Mouse (Mus musculus) hindbrain, embryonic 16.5 days (tissue): ENCODE data around the gene Sclt1. TPM values are rescaled to one million over a fixed set of nuclear protein-coding genes. Genes with fewer than 3 reads are reported as not detected.

ENCODE experiments used
- ATAC-seq: fragments of 200-750 bp; cut with Nextera tagmentation; 2 replicates; pipeline ENCODE4 v1.8.0; 2017; ENCODE audit warnings: moderate TSS enrichment, moderate library complexity
- H3K27ac ChIP-seq: fragments of 300-500 bp; sonication (generic); 2 replicates; pipeline ENCODE4 v1.5.1; 2014; ENCODE audit warnings: low read depth, mild to moderate bottlenecking, control low read depth, low read length, moderate library complexity
- H3K27me3 ChIP-seq: fragments of 300-500 bp; sonication (generic); replicated peaks from 2 replicates; pipeline ENCODE4 v1.6.1; 2014; ENCODE audit warnings: low read length; ENCODE audit not compliant: control insufficient read depth, insufficient read depth
- H3K36me3 ChIP-seq: fragments of 300-500 bp; sonication (generic); 2 replicates; pipeline ENCODE4 v1.6.1; 2014; ENCODE audit warnings: mild to moderate bottlenecking, low read length, moderate library complexity, mixed read lengths; ENCODE audit not compliant: control insufficient read depth, insufficient read depth
- H3K4me1 ChIP-seq: fragments of 300-500 bp; sonication (generic); 2 replicates; pipeline ENCODE4 v1.6.1; 2014; ENCODE audit warnings: low read depth, low read length; ENCODE audit not compliant: control insufficient read depth, insufficient read depth
- H3K4me2 ChIP-seq: fragments of 300-500 bp; sonication (generic); 2 replicates; pipeline ENCODE4 v1.6.1; 2014; ENCODE audit warnings: mild to moderate bottlenecking, low read length, control low read depth, moderate library complexity
- H3K4me3 ChIP-seq: fragments of 300-500 bp; sonication (generic); 2 replicates; pipeline ENCODE4 v1.5.1; 2014; ENCODE audit warnings: mild to moderate bottlenecking, low read length, control low read depth, moderate library complexity
- H3K9ac ChIP-seq: fragments of 300-500 bp; sonication (generic); 2 replicates; pipeline ENCODE4 v1.6.1; 2014; ENCODE audit warnings: low read depth, mild to moderate bottlenecking, control low read depth, low read length, moderate library complexity
- H3K9me3 ChIP-seq: fragments of 300-500 bp; sonication (generic); 2 replicates; pipeline ENCODE4 v1.6.1; 2014; ENCODE audit warnings: mild to moderate bottlenecking, low read length, moderate library complexity; ENCODE audit not compliant: control insufficient read depth
- WGBS: fragments of 180-500 bp; shearing (Covaris S2); extraction: QIAGEN DNeasy Blood & Tissue Kit; methylation state at CpG from one replicate; pipeline ENCODE4 v1.1.7; 2014; 5-methylcytosine and 5-hydroxymethylcytosine counted together
- polyA plus RNA-seq: library from polyadenylated mRNA; unstranded; fragments of >200 nt; fragmentation: Nextera tagmentation; extraction: Ambion mirVana; gene quantifications from 2 replicates; pipeline ENCODE4 v1.2.1, GENCODE M21; 2015

Gene Sclt1
- polyA plus RNA-seq, 1 experiment from 2014 or later, result 16.3 TPM

GRCm38 (mm10) chr3:41601226-41602020 is 140.9 kb downstream of the Sclt1 start:
- peaks cover 12% of the 10 kb centered on the region for H3K4me1 ChIP-seq
- H3K9ac ChIP-seq, result no peak overlapping the region
- no peak overlapping the region for H3K27ac ChIP-seq
- no peaks in the 10 kb centered on the region for H3K9me3 ChIP-seq
- 76% methylated on average over 9 of the region's 9 CpGs for WGBS
- H3K27me3 ChIP-seq, result no peaks in the 10 kb centered on the region
- H3K4me3 ChIP-seq, result no peak overlapping the region
- no peak overlapping the region for H3K4me2 ChIP-seq
- ATAC-seq, result no peak
- H3K36me3 ChIP-seq, result peaks cover 10% of the 10 kb centered on the region

GRCm38 (mm10) chr3:41599806-41600589 is 142.3 kb downstream of the Sclt1 start:
- H3K36me3 ChIP-seq, result peaks cover 10% of the 10 kb centered on the region
- no peaks in the 10 kb centered on the region for H3K27me3 ChIP-seq
- no peaks in the 10 kb centered on the region for H3K9me3 ChIP-seq
- no peak overlapping the region for H3K9ac ChIP-seq
- H3K4me2 ChIP-seq, result no peak overlapping the region
- peak; percentile 53; the same call in 1 of the 2 replicates for ATAC-seq
- WGBS, result 73% methylated on average over 14 of the region's 14 CpGs
- peaks cover 12% of the 10 kb centered on the region for H3K4me1 ChIP-seq
- H3K27ac ChIP-seq, result no peak overlapping the region
- no peak overlapping the region for H3K4me3 ChIP-seq

DNA sequence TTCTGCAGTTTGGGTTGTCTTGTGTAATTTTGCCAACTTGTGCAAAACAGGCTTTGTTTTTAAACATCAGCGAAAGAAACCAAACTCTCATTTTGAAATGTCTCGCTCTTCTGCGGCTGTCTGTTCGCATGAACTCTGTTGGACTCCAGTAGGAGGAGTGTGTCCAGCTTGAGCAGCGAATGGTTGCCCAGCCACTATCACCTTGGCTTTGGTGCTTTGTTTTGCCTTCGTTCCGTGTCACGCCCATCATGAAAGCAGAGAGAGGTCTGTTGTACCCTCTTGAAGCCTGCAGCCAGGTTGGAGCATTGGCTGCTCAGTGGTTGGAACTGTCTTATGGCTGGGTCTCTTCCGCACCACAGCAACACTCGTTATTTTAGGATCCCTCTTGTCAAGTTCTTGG is 143.1 kb downstream of the Sclt1 start:
- Histone ChIP-seq H3K27me3 (no peaks in the 10 kb centered on the region), H3K27ac (no peak overlapping the region), H3K9me3 (no peaks in the 10 kb centered on the region), H3K36me3 (peaks cover 6% of the 10 kb centered on the region), H3K4me2 (no peak overlapping the region), H3K4me3 (no peak overlapping the region), H3K9ac (no peak overlapping the region), H3K4me1 (peaks cover 12% of the 10 kb centered on the region)
- ATAC-seq, result no peak
- 92% methylated on average over 10 of the region's 10 CpGs for WGBS

- no peaks in the 10 kb centered on the region for H3K9me3 ChIP-seq
- H3K9ac ChIP-seq, result no peak overlapping the region
- no peak overlapping the region for H3K4me2 ChIP-seq
- WGBS, result 65% methylated on average over 9 of the region's 9 CpGs
- H3K36me3 ChIP-seq, result peaks cover 6% of the 10 kb centered on the region
- no peak overlapping the region for H3K4me3 ChIP-seq
- H3K4me1 ChIP-seq, result peaks cover 8% of the 10 kb centered on the region
- H3K27ac ChIP-seq, result no peak overlapping the region
- H3K27me3 ChIP-seq, result no peaks in the 10 kb centered on the region
- ATAC-seq, result no peak
Measured at GRCm38 (mm10) chr3:41598412-41598811, 143.9 kb downstream of the Sclt1 start.

GRCm38 (mm10) chr3:41597036-41597435 is 145.3 kb downstream of the Sclt1 start:
- H3K36me3 ChIP-seq, result peaks cover 6% of the 10 kb centered on the region
- 94% methylated on average over 8 of the region's 8 CpGs for WGBS
- no peak for ATAC-seq

GRCm38 (mm10) chr3:41595010-41595409 is 147.3 kb downstream of the Sclt1 start:
- no peak overlapping the region for H3K4me2 ChIP-seq
- WGBS, result 96% methylated on average over 4 of the region's 4 CpGs
- no peaks in the 10 kb centered on the region for H3K27me3 ChIP-seq
- H3K27ac ChIP-seq, result no peak overlapping the region
- no peaks in the 10 kb centered on the region for H3K4me1 ChIP-seq
- no peak overlapping the region for H3K4me3 ChIP-seq
- no peak overlapping the region for H3K9ac ChIP-seq
- no peaks in the 10 kb centered on the region for H3K9me3 ChIP-seq
- ATAC-seq, result no peak
- peaks cover 11% of the 10 kb centered on the region for H3K36me3 ChIP-seq

More at GRCm38 (mm10) chr3:41597036-41597435, 145.3 kb downstream of the Sclt1 start:
- Histone ChIP-seq H3K9ac (no peak overlapping the region), H3K4me3 (no peak overlapping the region), H3K4me2 (no peak overlapping the region), H3K27ac (no peak overlapping the region), H3K4me1 (no peaks in the 10 kb centered on the region), H3K9me3 (no peaks in the 10 kb centered on the region), H3K27me3 (no peaks in the 10 kb centered on the region)

- H3K4me2 ChIP-seq, result no peak overlapping the region
- H3K9ac ChIP-seq, result no peak overlapping the region
- H3K27ac ChIP-seq, result no peak overlapping the region
- no peaks in the 10 kb centered on the region for H3K27me3 ChIP-seq
- 88% methylated on average over 9 of the region's 9 CpGs for WGBS
- no peaks in the 10 kb centered on the region for H3K9me3 ChIP-seq
- H3K36me3 ChIP-seq, result peaks cover 11% of the 10 kb centered on the region
- H3K4me1 ChIP-seq, result no peaks in the 10 kb centered on the region
- no peak overlapping the region for H3K4me3 ChIP-seq
- ATAC-seq, result no peak
Measured at GRCm38 (mm10) chr3:41594097-41594879, 148.0 kb downstream of the Sclt1 start.

- Histone ChIP-seq H3K4me3 (no peak overlapping the region), H3K36me3 (peaks cover 11% of the 10 kb centered on the region), H3K9ac (no peak overlapping the region), H3K9me3 (no peaks in the 10 kb centered on the region), H3K4me2 (no peak overlapping the region), H3K27ac (no peak overlapping the region), H3K27me3 (no peaks in the 10 kb centered on the region), H3K4me1 (no peaks in the 10 kb centered on the region; the same call in 1 of the 2 replicates)
- WGBS, result 77% methylated on average over 7 of the region's 7 CpGs
- no peak for ATAC-seq
Measured at GRCm38 (mm10) chr3:41592805-41593204, 149.5 kb downstream of the Sclt1 start.
